Mouse (Mus musculus) ES-Bruce4 (cell line): ENCODE measurements around the gene Ppm1g.
A peak's percentile ranks its signal among the peaks of the same experiment; 100 is the strongest.

Experiments used
- CTCF ChIP-seq: IDR thresholded peaks from one replicate; pipeline ENCODE4 v1.8.1; 2011; ENCODE audit warnings: low read depth, low read length
- EP300 ChIP-seq: IDR thresholded peaks from 2 replicates; pipeline ENCODE4 v1.6.1; 2011; ENCODE audit warnings: low read depth, low read length; ENCODE audit not compliant: insufficient read depth
- POLR2A ChIP-seq: IDR thresholded peaks from one replicate; pipeline ENCODE4 v1.8.1; 2011; ENCODE audit warnings: low read length; ENCODE audit not compliant: insufficient read depth

DNA sequence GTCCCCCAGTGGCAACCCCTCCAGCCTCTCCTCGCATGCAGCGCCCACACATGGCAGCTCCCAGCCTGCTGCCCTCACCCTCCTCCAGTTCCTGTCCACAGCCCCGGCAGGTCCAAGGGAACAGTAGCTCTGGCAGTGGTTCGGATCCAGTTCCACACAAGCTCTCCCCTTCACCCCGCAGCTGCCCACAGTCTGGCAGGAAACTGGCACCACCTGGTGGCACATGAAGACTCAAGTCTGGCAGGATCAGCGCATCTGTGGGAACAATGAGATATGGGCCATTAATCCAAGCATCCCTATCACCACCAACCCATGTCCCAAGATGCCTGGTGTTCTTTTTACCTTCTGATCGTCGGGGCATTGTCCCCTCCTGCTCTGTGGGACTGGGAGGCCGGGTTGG lies 20.6 kb downstream of the Ppm1g start:
- peak; percentile 8 for TF ChIP-seq CTCF
- no peak for TF ChIP-seq POLR2A
- TF ChIP-seq EP300, result no peak
